Mouse (Mus musculus): ENCODE measurements around the gene Prss34. TPM values are rescaled to one million over a fixed set of nuclear protein-coding genes. Genes with fewer than 3 reads are reported as not detected.

Prss34 gene
- polyA plus RNA-seq (2014; fragmentation: Nextera tagmentation; extraction: Ambion mirVana): not detected in 2 replicates

- H3K9ac ChIP-seq (replicated peaks; ENCODE audit: low read length): no peak within 1 kb of the TSS
- no peaks in the 10 kb centered on the region for H3K27me3 ChIP-seq (ENCODE audit: control insufficient read depth, insufficient read depth, low read length)
- no peaks in the 10 kb centered on the region for H3K36me3 ChIP-seq (replicated peaks; ENCODE audit: control insufficient read depth, insufficient read depth, low read depth, low read length)
- no peak within 1 kb of the TSS for H3K4me2 ChIP-seq (ENCODE audit: low read depth, low read length)
- H3K4me3 ChIP-seq (ENCODE audit: low read depth, low read length): no peak within 1 kb of the TSS
- no peak for ATAC-seq (replicated peaks; ENCODE audit: insufficient number of reproducible peaks, low FRiP score, low TSS enrichment, low read depth)
- no peak for DNase-seq (ENCODE audit: low spot score)
- WGBS: 74% methylated on average over 5 of the region's 5 CpGs
- no peak within 1 kb of the TSS for H3K27ac ChIP-seq (replicated peaks; ENCODE audit: low read depth, low read length)
- H3K4me1 ChIP-seq (ENCODE audit: control insufficient read depth, insufficient read depth, low read length): no peaks in the 10 kb centered on the region
- no peaks in the 10 kb centered on the region for H3K9me3 ChIP-seq (replicated peaks; ENCODE audit: control insufficient read depth, low read length)
Measured at GRCm38 (mm10) chr17:25298094-25298493, at the start of gene Prss34. Gene Prss34, plus strand, starts transcription at chr17:25298394.

GRCm38 (mm10) chr17:25250181-25250835 lies 47.9 kb upstream of the Prss34 start:
- Histone ChIP-seq H3K27ac (replicated peaks; ENCODE audit: low read depth, low read length) (no peak overlapping the region), H3K9me3 (replicated peaks; ENCODE audit: control insufficient read depth, low read length) (no peaks in the 10 kb centered on the region), H3K36me3 (replicated peaks; ENCODE audit: control insufficient read depth, insufficient read depth, low read depth, low read length) (no peaks in the 10 kb centered on the region; the same call in 1 of the 2 replicates), H3K27me3 (ENCODE audit: control insufficient read depth, insufficient read depth, low read length) (peaks cover 8% of the 10 kb centered on the region; the same call in 1 of the 2 replicates), H3K4me3 (ENCODE audit: low read depth, low read length) (no peak overlapping the region), H3K9ac (replicated peaks; ENCODE audit: low read length) (no peak overlapping the region), H3K4me1 (ENCODE audit: control insufficient read depth, insufficient read depth, low read length) (no peaks in the 10 kb centered on the region; the same call in 1 of the 2 replicates), H3K4me2 (ENCODE audit: low read depth, low read length) (no peak overlapping the region)
- 76% methylated on average over 8 of the region's 8 CpGs for WGBS
- DNase-seq (ENCODE audit: low spot score): no peak
- ATAC-seq (replicated peaks; ENCODE audit: insufficient number of reproducible peaks, low FRiP score, low TSS enrichment, low read depth): no peak

GRCm38 (mm10) chr17:25252643-25253042 lies 45.6 kb upstream of the Prss34 start:
- H3K4me1 ChIP-seq (ENCODE audit: control insufficient read depth, insufficient read depth, low read length): peaks cover 6% of the 10 kb centered on the region
- H3K36me3 ChIP-seq (replicated peaks; ENCODE audit: control insufficient read depth, insufficient read depth, low read depth, low read length): no peaks in the 10 kb centered on the region
- ATAC-seq (replicated peaks; ENCODE audit: insufficient number of reproducible peaks, low FRiP score, low TSS enrichment, low read depth) (no peak), DNase-seq (ENCODE audit: low spot score) (no peak)
- H3K9me3 ChIP-seq (replicated peaks; ENCODE audit: control insufficient read depth, low read length): no peaks in the 10 kb centered on the region
- peaks cover 17% of the 10 kb centered on the region for H3K27me3 ChIP-seq (ENCODE audit: control insufficient read depth, insufficient read depth, low read length)
- H3K9ac ChIP-seq (replicated peaks; ENCODE audit: low read length): no peak overlapping the region
- H3K4me2 ChIP-seq (ENCODE audit: low read depth, low read length): no peak overlapping the region
- WGBS: 42% methylated on average over 3 of the region's 3 CpGs
- no peak overlapping the region for H3K27ac ChIP-seq (replicated peaks; ENCODE audit: low read depth, low read length)
- no peak overlapping the region for H3K4me3 ChIP-seq (ENCODE audit: low read depth, low read length)

GRCm38 (mm10) chr17:25253760-25254159 lies 44.4 kb upstream of the Prss34 start:
- Histone ChIP-seq H3K9ac (replicated peaks; ENCODE audit: low read length) (0 out of 2 replicates have a peak overlapping the region, but pooled peaks have one; percentile 18), H3K9me3 (replicated peaks; ENCODE audit: control insufficient read depth, low read length) (no peaks in the 10 kb centered on the region), H3K4me2 (ENCODE audit: low read depth, low read length) (no peak overlapping the region), H3K27me3 (ENCODE audit: control insufficient read depth, insufficient read depth, low read length) (peaks cover 17% of the 10 kb centered on the region), H3K4me1 (ENCODE audit: control insufficient read depth, insufficient read depth, low read length) (peaks cover 6% of the 10 kb centered on the region), H3K36me3 (replicated peaks; ENCODE audit: control insufficient read depth, insufficient read depth, low read depth, low read length) (no peaks in the 10 kb centered on the region), H3K4me3 (ENCODE audit: low read depth, low read length) (no peak overlapping the region), H3K27ac (replicated peaks; ENCODE audit: low read depth, low read length) (no peak overlapping the region)
- DNase-seq (ENCODE audit: low spot score) (no peak), ATAC-seq (replicated peaks; ENCODE audit: insufficient number of reproducible peaks, low FRiP score, low TSS enrichment, low read depth) (no peak)
- 32% methylated on average over 10 of the region's 10 CpGs for WGBS

GRCm38 (mm10) chr17:25255110-25255509 lies 43.1 kb upstream of the Prss34 start:
- Histone ChIP-seq H3K27me3 (ENCODE audit: control insufficient read depth, insufficient read depth, low read length) (peaks cover 17% of the 10 kb centered on the region), H3K36me3 (replicated peaks; ENCODE audit: control insufficient read depth, insufficient read depth, low read depth, low read length) (no peaks in the 10 kb centered on the region; the same call in 1 of the 2 replicates), H3K9ac (replicated peaks; ENCODE audit: low read length) (no peak overlapping the region), H3K27ac (replicated peaks; ENCODE audit: low read depth, low read length) (no peak overlapping the region), H3K4me3 (ENCODE audit: low read depth, low read length) (no peak overlapping the region), H3K4me2 (ENCODE audit: low read depth, low read length) (no peak overlapping the region), H3K4me1 (ENCODE audit: control insufficient read depth, insufficient read depth, low read length) (peaks cover 6% of the 10 kb centered on the region), H3K9me3 (replicated peaks; ENCODE audit: control insufficient read depth, low read length) (no peaks in the 10 kb centered on the region)
- WGBS: 51% methylated on average over 2 of the region's 2 CpGs
- ATAC-seq (replicated peaks; ENCODE audit: insufficient number of reproducible peaks, low FRiP score, low TSS enrichment, low read depth) (no peak), DNase-seq (ENCODE audit: low spot score) (no peak)

GRCm38 (mm10) chr17:25256140-25256754 lies 41.9 kb upstream of the Prss34 start, which contains the start of gene Baiap3:
Gene Baiap3, minus strand, starts transcription at chr17:25256364.
- no peak within 1 kb of the TSS for H3K27ac ChIP-seq (replicated peaks; ENCODE audit: low read depth, low read length)
- 8% methylated on average over 27 of the region's 35 CpGs for WGBS
- peak within 1 kb of the TSS; percentile 36 for H3K4me3 ChIP-seq (ENCODE audit: low read depth, low read length)
- no peaks in the 10 kb centered on the region for H3K9me3 ChIP-seq (replicated peaks; ENCODE audit: control insufficient read depth, low read length)
- ATAC-seq (replicated peaks; ENCODE audit: insufficient number of reproducible peaks, low FRiP score, low TSS enrichment, low read depth) (peak; percentile 54; the same call in 1 of the 2 replicates), DNase-seq (ENCODE audit: low spot score) (peak; percentile 44)
- H3K36me3 ChIP-seq (replicated peaks; ENCODE audit: control insufficient read depth, insufficient read depth, low read depth, low read length): no peaks in the 10 kb centered on the region; the same call in 1 of the 2 replicates
- H3K4me1 ChIP-seq (ENCODE audit: control insufficient read depth, insufficient read depth, low read length): peaks cover 6% of the 10 kb centered on the region
- H3K4me2 ChIP-seq (ENCODE audit: low read depth, low read length): peak within 1 kb of the TSS; percentile 61
- peak within 1 kb of the TSS; percentile 23 for H3K9ac ChIP-seq (replicated peaks; ENCODE audit: low read length)
- peaks cover 17% of the 10 kb centered on the region for H3K27me3 ChIP-seq (ENCODE audit: control insufficient read depth, insufficient read depth, low read length)

GRCm38 (mm10) chr17:25257804-25258261 lies 40.4 kb upstream of the Prss34 start:
- H3K4me1 ChIP-seq (ENCODE audit: control insufficient read depth, insufficient read depth, low read length): peaks cover 6% of the 10 kb centered on the region
- H3K36me3 ChIP-seq (replicated peaks; ENCODE audit: control insufficient read depth, insufficient read depth, low read depth, low read length): peaks cover 5% of the 10 kb centered on the region
- no peak overlapping the region for H3K4me3 ChIP-seq (ENCODE audit: low read depth, low read length)
- no peak for ATAC-seq (replicated peaks; ENCODE audit: insufficient number of reproducible peaks, low FRiP score, low TSS enrichment, low read depth)
- DNase-seq (ENCODE audit: low spot score): no peak
- H3K9me3 ChIP-seq (replicated peaks; ENCODE audit: control insufficient read depth, low read length): no peaks in the 10 kb centered on the region
- peaks cover 17% of the 10 kb centered on the region for H3K27me3 ChIP-seq (ENCODE audit: control insufficient read depth, insufficient read depth, low read length)
- no peak overlapping the region for H3K9ac ChIP-seq (replicated peaks; ENCODE audit: low read length)
- WGBS: 54% methylated on average over 6 of the region's 6 CpGs
- no peak overlapping the region for H3K27ac ChIP-seq (replicated peaks; ENCODE audit: low read depth, low read length)
- no peak overlapping the region for H3K4me2 ChIP-seq (ENCODE audit: low read depth, low read length)

GRCm38 (mm10) chr17:25264453-25264852 lies 33.7 kb upstream of the Prss34 start:
- WGBS: 67% methylated on average over 3 of the region's 3 CpGs
- H3K4me2 ChIP-seq (ENCODE audit: low read depth, low read length): no peak overlapping the region
- no peak overlapping the region for H3K9ac ChIP-seq (replicated peaks; ENCODE audit: low read length)
- no peak overlapping the region for H3K27ac ChIP-seq (replicated peaks; ENCODE audit: low read depth, low read length)
- no peak for DNase-seq (ENCODE audit: low spot score)
- H3K36me3 ChIP-seq (replicated peaks; ENCODE audit: control insufficient read depth, insufficient read depth, low read depth, low read length): peaks cover 38% of the 10 kb centered on the region
- no peak for ATAC-seq (replicated peaks; ENCODE audit: insufficient number of reproducible peaks, low FRiP score, low TSS enrichment, low read depth)
- no peaks in the 10 kb centered on the region for H3K27me3 ChIP-seq (ENCODE audit: control insufficient read depth, insufficient read depth, low read length)
- no peaks in the 10 kb centered on the region for H3K9me3 ChIP-seq (replicated peaks; ENCODE audit: control insufficient read depth, low read length)
- H3K4me1 ChIP-seq (ENCODE audit: control insufficient read depth, insufficient read depth, low read length): no peaks in the 10 kb centered on the region
- no peak overlapping the region for H3K4me3 ChIP-seq (ENCODE audit: low read depth, low read length)

Data from embryonic facial prominence, embryonic 11.5 days (tissue).